Mouse (Mus musculus): ENCODE measurements around the gene Ddb1.

The Ddb1 gene

GRCm38 (mm10) chr19:10590301-10590700, 14.8 kb upstream of the Ddb1 start:
- in situ Hi-C loops (cut with MboI; ENCODE audit: low sequenced_read_pairs) = no loop called here

- in situ Hi-C loops (cut with MboI; ENCODE audit: low sequenced_read_pairs) = no loop called here
Observed at GRCm38 (mm10) chr19:10591659-10592377, 13.3 kb upstream of the Ddb1 start.

- in situ Hi-C loops (cut with MboI; ENCODE audit: low sequenced_read_pairs) = no loop called here
Observed at GRCm38 (mm10) chr19:10598188-10598587, 6.9 kb upstream of the Ddb1 start.

GRCm38 (mm10) chr19:10599648-10600047, 5.5 kb upstream of the Ddb1 start:
- in situ Hi-C loops (cut with MboI; ENCODE audit: low sequenced_read_pairs) = no loop called here

- in situ Hi-C loops (cut with MboI; ENCODE audit: low sequenced_read_pairs) = no loop called here
Observed at GRCm38 (mm10) chr19:10602247-10602769, 2.8 kb upstream of the Ddb1 start.

GRCm38 (mm10) chr19:10602787-10603186, 2.3 kb upstream of the Ddb1 start:
- in situ Hi-C loops (cut with MboI; ENCODE audit: low sequenced_read_pairs) = no loop called here

GRCm38 (mm10) chr19:10603660-10604523, 1.2 kb upstream of the Ddb1 start:
- in situ Hi-C loops (cut with MboI; ENCODE audit: low sequenced_read_pairs) = no loop called here

- in situ Hi-C loops (cut with MboI; ENCODE audit: low sequenced_read_pairs) = no loop called here
Observed at GRCm38 (mm10) chr19:10604534-10604933, 593 bp upstream of the Ddb1 start.

GRCm38 (mm10) chr19:10605901-10606622, 935 bp downstream of the Ddb1 start:
- in situ Hi-C loops (cut with MboI; ENCODE audit: low sequenced_read_pairs) = no loop called here

- in situ Hi-C loops (cut with MboI; ENCODE audit: low sequenced_read_pairs) = no loop called here
Observed at GRCm38 (mm10) chr19:10608573-10609240, 3.6 kb downstream of the Ddb1 start.

- in situ Hi-C loops (cut with MboI; ENCODE audit: low sequenced_read_pairs) = no loop called here
Observed at GRCm38 (mm10) chr19:10634106-10634871, 29.2 kb downstream of the Ddb1 start, which contains the start of gene Vwce. Gene Vwce (plus strand): TSS chr19:10634213.

GRCm38 (mm10) chr19:10634872-10635318, 29.8 kb downstream of the Ddb1 start:
- in situ Hi-C loops (cut with MboI; ENCODE audit: low sequenced_read_pairs) = no loop called here

- in situ Hi-C loops (cut with MboI; ENCODE audit: low sequenced_read_pairs) = no loop called here
Observed at GRCm38 (mm10) chr19:10637840-10638239, 32.7 kb downstream of the Ddb1 start.

GRCm38 (mm10) chr19:10640080-10640479, 35.0 kb downstream of the Ddb1 start:
- in situ Hi-C loops (cut with MboI; ENCODE audit: low sequenced_read_pairs) = no loop called here

- in situ Hi-C loops (cut with MboI; ENCODE audit: low sequenced_read_pairs) = no loop called here
Observed at GRCm38 (mm10) chr19:10640589-10641378, 35.7 kb downstream of the Ddb1 start.

GRCm38 (mm10) chr19:10645616-10646015, 40.5 kb downstream of the Ddb1 start:
- in situ Hi-C loops (cut with MboI; ENCODE audit: low sequenced_read_pairs) = no loop called here

GRCm38 (mm10) chr19:10648156-10648555, 43.0 kb downstream of the Ddb1 start:
- in situ Hi-C loops (cut with MboI; ENCODE audit: low sequenced_read_pairs) = no loop called here

GRCm38 (mm10) chr19:10656058-10656457, 50.9 kb downstream of the Ddb1 start:
- in situ Hi-C loops (cut with MboI; ENCODE audit: low sequenced_read_pairs) = no loop called here

GRCm38 (mm10) chr19:10657742-10658141, 52.6 kb downstream of the Ddb1 start:
- in situ Hi-C loops (cut with MboI; ENCODE audit: low sequenced_read_pairs) = no loop called here
